Mouse (Mus musculus) gastrocnemius, adult 8-10 months (tissue): ENCODE data around the gene Hist1h4f. TPM values are rescaled to one million over a fixed set of nuclear protein-coding genes. Genes with fewer than 3 reads are reported as not detected.
"Not testable (repeated sequence)": the region's sequence is repeated elsewhere in the genome, so short reads cannot be mapped to it uniquely, and the experiment has no call there.

Experiments
- DNase-seq, 2 experiments: peaks; one replicate each; pipeline ENCODE4 v3.0.0; 2022; ENCODE audit warnings: low spot score in 2 of 2
- total RNA-seq, 4 experiments: library from RNA; stranded (reverse); gene quantifications; 2 replicates each; pipeline ENCODE4 v1.2.4; 2022

Hist1h4f gene
- total RNA-seq, 4 experiments from 2014 or later: 14.0 to 20.7 (median 16.1) TPM

DNA sequence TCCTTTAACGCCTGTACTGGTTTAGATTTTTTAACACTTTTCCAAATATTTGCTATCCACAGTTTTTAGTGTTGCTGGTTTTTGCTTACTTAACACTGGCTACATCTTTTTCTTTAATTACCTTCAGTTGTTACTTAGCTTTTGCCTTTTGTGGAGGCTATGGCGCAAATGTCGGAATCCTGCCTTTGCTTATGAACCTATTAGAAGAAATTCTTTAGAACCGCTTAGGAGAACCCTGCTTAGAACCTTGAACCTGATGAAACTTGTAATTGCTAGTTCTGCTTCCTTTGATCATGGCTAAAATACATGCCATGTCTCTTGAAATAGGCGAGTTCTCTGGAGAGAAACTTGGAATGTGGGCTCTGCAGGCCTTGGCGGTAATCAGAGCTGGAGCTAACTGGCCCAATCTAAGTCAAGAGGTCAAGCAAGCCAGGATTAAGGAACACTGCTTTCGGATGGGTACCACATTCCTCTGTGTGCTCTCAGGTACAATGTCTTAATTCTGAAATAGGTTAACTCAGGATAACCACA is 25.0 kb upstream of the Hist1h4f start:
- DNase-seq: no peak

DNA sequence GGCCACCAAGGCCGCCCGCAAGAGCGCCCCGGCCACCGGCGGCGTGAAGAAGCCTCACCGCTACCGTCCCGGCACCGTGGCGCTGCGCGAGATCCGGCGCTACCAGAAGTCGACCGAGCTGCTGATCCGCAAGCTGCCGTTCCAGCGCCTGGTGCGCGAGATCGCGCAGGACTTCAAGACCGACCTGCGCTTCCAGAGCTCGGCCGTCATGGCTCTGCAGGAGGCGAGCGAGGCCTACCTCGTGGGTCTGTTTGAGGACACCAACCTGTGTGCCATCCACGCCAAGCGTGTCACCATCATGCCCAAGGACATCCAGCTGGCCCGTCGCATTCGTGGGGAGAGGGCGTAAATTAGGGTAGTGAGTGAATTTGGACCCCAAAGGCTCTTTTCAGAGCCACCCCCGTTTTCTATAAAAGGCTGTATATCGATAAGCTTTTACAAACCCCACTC is 24.4 kb upstream of the Hist1h4f start:
- DNase-seq: not testable (repeated sequence)

DNA sequence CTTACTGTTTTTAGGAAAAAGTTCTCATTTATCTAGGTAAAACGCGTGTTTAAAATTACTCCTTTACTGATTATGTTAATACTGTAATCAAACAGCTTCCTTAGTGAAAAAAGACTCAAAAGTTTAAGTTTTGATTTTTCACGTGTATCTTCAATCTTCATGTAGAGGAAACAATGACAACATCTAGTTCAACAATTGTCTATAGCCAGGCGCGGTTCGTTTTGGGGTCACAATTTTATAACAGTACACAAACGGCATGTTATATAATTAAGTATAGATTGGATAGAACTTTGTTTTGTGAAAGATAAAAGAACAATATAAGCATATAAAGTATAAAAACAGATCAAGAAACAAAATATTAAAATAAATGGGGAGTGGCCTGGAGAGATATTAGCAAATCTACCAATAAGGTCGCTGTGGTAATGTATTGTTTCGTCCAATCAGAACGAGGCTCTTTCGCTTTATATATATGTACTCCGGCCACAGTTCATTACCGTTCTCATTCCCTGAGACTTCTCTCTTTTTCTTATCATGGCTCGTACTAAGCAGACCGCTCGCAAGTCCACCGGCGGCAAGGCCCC is 23.9 kb upstream of the Hist1h4f start, which contains the start of gene Hist1h3d:
Gene Hist1h3d, plus strand, starts transcription at position 493 of the 581 bp plus-strand sequence.
- no peak for DNase-seq

DNA sequence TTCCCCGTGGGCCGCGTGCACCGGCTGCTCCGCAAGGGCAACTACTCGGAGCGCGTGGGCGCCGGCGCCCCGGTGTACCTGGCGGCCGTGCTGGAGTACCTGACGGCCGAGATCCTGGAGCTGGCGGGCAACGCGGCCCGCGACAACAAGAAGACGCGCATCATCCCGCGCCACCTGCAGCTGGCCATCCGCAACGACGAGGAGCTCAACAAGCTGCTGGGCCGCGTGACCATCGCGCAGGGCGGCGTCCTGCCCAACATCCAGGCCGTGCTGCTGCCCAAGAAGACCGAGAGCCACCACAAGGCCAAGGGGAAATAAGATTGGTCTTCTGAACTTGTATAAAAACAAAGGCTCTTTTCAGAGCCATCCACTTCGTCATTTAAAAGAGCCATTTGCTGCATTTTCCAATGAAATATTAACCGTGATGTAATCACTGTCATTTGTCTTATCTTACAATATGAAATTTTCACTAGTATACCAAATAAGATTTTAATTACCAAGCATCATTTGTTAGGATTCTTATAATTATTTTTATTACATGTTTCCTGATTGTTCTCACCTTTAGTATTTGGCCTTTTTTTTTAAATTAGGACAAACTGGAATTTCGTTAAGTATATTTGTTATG is 23.2 kb upstream of the Hist1h4f start:
- not testable (repeated sequence) for DNase-seq

DNA sequence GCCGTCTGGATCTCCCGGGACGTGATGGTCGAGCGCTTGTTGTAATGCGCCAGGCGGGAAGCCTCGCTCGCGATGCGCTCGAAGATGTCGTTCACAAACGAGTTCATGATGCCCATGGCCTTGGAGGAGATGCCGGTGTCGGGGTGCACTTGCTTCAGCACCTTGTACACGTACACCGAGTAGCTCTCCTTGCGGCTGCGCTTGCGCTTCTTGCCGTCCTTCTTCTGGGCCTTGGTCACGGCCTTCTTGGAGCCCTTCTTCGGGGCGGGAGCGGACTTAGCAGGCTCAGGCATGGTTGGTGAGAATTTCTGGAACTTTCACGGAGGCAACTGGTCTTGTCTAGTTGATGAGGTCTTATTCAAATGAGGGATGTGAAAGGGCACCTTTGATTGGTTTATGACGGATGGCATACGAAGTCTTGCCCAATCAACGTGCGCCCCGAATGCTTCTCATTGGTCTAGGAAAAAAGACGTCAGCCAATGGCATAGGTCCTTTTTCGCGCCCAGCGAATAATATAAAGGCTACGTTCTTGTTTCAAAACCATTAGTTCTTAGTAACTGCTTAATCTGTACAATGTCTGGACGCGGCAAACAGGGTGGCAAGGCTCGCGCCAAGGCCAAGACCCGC is 22.6 kb upstream of the Hist1h4f start, which contains the start of the genes Hist1h2bf and Hist1h2ad:
Gene Hist1h2bf, minus strand, starts transcription at position 299 of the 627 bp plus-strand sequence.
Gene Hist1h2ad, plus strand, starts transcription at position 484 of the 627 bp plus-strand sequence.
- peak; percentile 30 to 64 for DNase-seq

GRCm38 (mm10) chr13:23573034-23573897 is 21.8 kb upstream of the Hist1h4f start:
- DNase-seq: not testable (repeated sequence)

- no peak for DNase-seq
These were observed 21.0 kb upstream of the Hist1h4f start for GRCm38 (mm10) chr13:23572218-23573033.

GRCm38 (mm10) chr13:23571504-23572217 is 20.2 kb upstream of the Hist1h4f start:
- not testable (repeated sequence) for DNase-seq

GRCm38 (mm10) chr13:23571022-23571503 is 19.6 kb upstream of the Hist1h4f start, which contains the start of the genes Hist1h2ae and Hist1h2bg:
Gene Hist1h2ae, minus strand, starts transcription at chr13:23571220.
Gene Hist1h2bg, plus strand, starts transcription at chr13:23571396.
- no peak for DNase-seq

GRCm38 (mm10) chr13:23570261-23571021 is 19.0 kb upstream of the Hist1h4f start:
- DNase-seq: not testable (repeated sequence)

DNA sequence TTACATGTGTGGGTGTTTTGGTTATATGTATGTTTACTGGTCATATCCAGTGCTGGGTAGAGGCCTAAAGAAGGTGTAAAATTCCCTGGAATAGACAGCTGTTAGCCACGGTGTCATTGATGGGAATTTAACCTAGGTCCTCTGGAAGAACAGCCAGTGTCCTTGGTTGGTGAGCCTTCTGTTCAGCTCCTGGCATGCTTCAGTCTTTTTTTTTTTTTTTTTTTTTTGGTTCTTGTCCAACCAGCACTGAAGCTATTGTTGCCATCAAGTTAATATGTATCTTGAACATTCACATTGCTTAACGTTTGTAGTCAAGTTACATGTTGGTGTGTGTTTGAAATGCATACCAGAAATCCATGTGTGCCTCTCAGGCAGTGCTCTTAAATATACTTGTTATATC is 13.0 kb upstream of the Hist1h4f start:
- no peak for DNase-seq

DNA sequence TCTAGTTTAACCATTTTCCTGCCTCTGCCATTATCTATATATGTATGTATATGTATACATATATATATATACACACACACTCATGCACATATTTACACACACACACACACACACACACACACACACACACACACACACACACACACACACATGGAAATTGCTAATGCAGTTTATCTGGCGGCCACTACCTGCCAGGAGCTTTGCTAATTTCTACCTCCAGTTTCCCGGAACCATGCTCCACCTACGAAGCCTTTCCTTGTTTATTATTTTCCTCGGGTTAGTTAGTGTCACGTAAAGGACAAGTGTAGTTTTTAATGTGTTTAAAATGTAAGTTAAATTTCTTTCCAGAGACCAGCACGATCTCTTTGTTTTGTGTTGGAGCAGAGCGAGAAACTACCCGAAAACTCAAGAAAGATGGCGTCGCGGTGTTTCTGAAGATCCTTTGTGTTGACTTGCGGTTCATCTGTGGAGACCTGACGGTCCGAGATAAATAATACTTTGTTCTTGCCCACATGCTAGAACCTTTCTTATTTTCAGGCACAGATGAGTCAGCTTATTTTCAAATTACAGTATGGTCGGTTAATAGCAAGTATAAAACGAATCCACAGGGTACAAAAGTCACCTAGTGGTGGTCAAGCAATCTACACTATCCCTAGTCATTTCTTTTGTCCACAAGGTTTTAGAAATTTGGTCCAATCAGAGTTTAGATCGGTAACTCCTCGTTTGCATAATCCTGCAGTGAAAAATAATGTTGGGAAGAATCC is 11.4 kb upstream of the Hist1h4f start:
- DNase-seq: no peak

DNA sequence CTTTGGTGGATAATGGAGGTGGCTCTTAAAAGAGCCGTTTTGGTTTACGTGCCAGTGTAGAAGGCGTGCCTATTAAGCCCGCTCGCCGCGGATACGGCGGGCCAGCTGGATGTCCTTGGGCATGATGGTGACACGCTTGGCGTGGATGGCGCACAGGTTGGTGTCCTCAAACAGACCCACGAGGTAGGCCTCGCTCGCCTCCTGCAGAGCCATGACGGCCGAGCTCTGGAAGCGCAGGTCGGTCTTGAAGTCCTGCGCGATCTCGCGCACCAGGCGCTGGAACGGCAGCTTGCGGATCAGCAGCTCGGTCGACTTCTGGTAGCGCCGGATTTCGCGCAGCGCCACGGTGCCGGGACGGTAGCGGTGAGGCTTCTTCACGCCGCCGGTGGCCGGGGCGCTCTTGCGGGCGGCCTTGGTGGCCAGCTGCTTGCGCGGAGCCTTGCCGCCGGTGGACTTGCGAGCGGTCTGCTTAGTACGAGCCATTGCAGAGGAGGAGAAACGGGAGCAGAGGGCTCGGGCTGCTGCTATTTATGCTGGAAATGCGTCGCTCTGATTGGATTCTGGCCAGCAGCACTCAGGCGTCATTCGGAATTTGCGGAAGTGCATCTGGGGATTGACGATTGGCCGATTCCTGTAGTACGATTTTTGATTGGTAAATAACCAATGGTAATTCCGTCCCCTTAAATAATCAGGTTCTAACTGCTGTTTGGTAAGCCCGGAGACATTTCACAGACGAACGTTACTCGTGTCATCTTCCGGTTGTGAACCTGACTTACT is 10.6 kb upstream of the Hist1h4f start, which contains the start of gene Hist1h3e:
Gene Hist1h3e, minus strand, starts transcription at position 487 of the 777 bp plus-strand sequence.
- DNase-seq: peak; percentile 84 to 88

- DNase-seq: not testable (repeated sequence)
These were observed 10.1 kb upstream of the Hist1h4f start for GRCm38 (mm10) chr13:23561531-23561882.

DNA sequence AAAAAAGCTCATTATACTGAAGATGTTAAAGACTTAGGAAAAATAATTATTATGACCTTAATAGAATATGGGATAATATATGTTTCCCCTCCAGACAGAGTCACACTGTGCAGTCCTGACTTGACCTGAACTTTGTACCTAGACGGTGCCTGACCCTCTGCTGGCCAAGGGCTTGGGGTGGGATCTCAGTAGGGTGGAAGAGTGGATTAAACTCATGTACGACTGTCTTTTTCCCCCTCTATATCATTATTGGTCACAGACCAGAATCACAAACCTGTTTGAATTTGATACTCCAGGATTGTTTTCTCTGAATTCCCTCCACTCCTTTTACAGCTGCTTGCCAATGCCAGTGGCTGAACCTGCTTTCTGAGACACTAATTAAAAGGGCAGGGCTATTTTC is 9.3 kb upstream of the Hist1h4f start:
- DNase-seq: not testable (repeated sequence)

DNA sequence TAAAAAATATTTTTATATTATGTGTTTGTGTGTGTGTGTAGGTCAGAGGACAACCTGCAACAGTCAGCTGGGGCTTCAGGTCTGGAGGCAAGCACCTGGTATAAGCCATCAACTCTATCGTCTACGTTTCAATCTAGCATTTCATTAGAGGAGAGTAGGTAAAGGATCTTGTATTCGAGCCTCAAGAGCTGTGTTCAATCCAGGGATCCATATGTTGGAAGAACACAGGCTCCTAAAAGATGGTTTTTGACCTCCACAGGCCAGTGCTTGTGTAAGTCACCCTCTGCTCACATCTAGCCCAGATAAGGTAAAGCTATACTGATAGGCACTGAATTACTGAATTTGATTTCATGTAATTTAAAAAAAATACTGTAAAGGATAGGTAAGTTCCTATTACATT is 5.5 kb upstream of the Hist1h4f start:
- no peak for DNase-seq
